Mouse (Mus musculus) lung, embryonic 16.5 days (tissue): ENCODE data around the gene Gm36176. TPM values are rescaled to one million over a fixed set of nuclear protein-coding genes. Genes with fewer than 3 reads are reported as not detected.

Experiments used
- polyA plus RNA-seq: library from polyadenylated mRNA; unstranded; fragments of >200 nt; fragmentation: Nextera tagmentation; extraction: Ambion mirVana; gene quantifications from 2 replicates; pipeline ENCODE4 v1.2.1, GENCODE M21; 2015

Gene Gm36176
- polyA plus RNA-seq, 1 experiment from 2014 or later, result not detected

Other genes starting within 250 kb of the Gm36176 start
- 344 and 348 TPM in 2 replicates for gene Sumo3, start 240.7 kb upstream of the Gm36176 start, polyA plus RNA-seq
- gene Gm49325, start 240.6 kb upstream of the Gm36176 start, polyA plus RNA-seq, result 2.0 and 2.4 TPM in 2 replicates
- gene Ube2g2, start 224.5 kb upstream of the Gm36176 start, polyA plus RNA-seq, result 66.6 and 69.5 TPM in 2 replicates
- gene Tspear, start 160.2 kb upstream of the Gm36176 start, polyA plus RNA-seq, result 0.25 and 0.38 TPM in 2 replicates
- not detected in 2 replicates for gene Gm19402, start 156.0 kb upstream of the Gm36176 start, polyA plus RNA-seq
- gene Gm9508, start 149.6 kb upstream of the Gm36176 start, polyA plus RNA-seq, result not detected in 2 replicates
- not detected in 2 replicates for gene Gm10272, start 140.2 kb upstream of the Gm36176 start, polyA plus RNA-seq
- not detected in 2 replicates for gene Gm10024, start 135.3 kb upstream of the Gm36176 start, polyA plus RNA-seq
- gene Gm10142, start 131.0 kb upstream of the Gm36176 start, polyA plus RNA-seq, result not detected in 2 replicates
- gene Krtap12-1, start 126.2 kb upstream of the Gm36176 start, polyA plus RNA-seq, result not detected in 2 replicates
- not detected in 2 replicates for gene Gm10100, start 120.3 kb upstream of the Gm36176 start, polyA plus RNA-seq
- not detected in 2 replicates for gene Gm18596, start 104.2 kb upstream of the Gm36176 start, polyA plus RNA-seq
- not detected in 2 replicates for gene Gm9736, start 95.4 kb upstream of the Gm36176 start, polyA plus RNA-seq
- gene Gm3233, start 87.1 kb upstream of the Gm36176 start, polyA plus RNA-seq, result not detected in 2 replicates
- gene Gm3238, start 75.5 kb upstream of the Gm36176 start, polyA plus RNA-seq, result not detected in 2 replicates
- not detected in 2 replicates for gene Gm7138, start 69.9 kb upstream of the Gm36176 start, polyA plus RNA-seq
- not detected in 2 replicates for gene Gm3250, start 64.3 kb upstream of the Gm36176 start, polyA plus RNA-seq
- not detected in 2 replicates for gene Gm7137, start 58.6 kb upstream of the Gm36176 start, polyA plus RNA-seq
- not detected in 2 replicates for gene Gm9639, start 51.7 kb upstream of the Gm36176 start, polyA plus RNA-seq
- not detected in 2 replicates for gene Gm19668, start 47.7 kb upstream of the Gm36176 start, polyA plus RNA-seq
- gene Gm9507, start 35.0 kb upstream of the Gm36176 start, polyA plus RNA-seq, result not detected in 2 replicates
- gene Gm2696, start 32.1 kb upstream of the Gm36176 start, polyA plus RNA-seq, result not detected in 2 replicates
- gene Krtap10-4, start 19.7 kb upstream of the Gm36176 start, polyA plus RNA-seq, result not detected in 2 replicates
- gene Krtap10-10, start 10.9 kb upstream of the Gm36176 start, polyA plus RNA-seq, result not detected in 2 replicates
- gene Gm10318, start 6.1 kb downstream of the Gm36176 start, polyA plus RNA-seq, result not detected in 2 replicates
- not detected in 2 replicates for gene Gm3285, start 15.2 kb downstream of the Gm36176 start, polyA plus RNA-seq
- gene Lrrc3, start 55.7 kb downstream of the Gm36176 start, polyA plus RNA-seq, result 3.5 and 4.7 TPM in 2 replicates
- 1.1 and 1.4 TPM in 2 replicates for gene Trpm2, start 123.8 kb downstream of the Gm36176 start, polyA plus RNA-seq
- 19.9 and 22.6 TPM in 2 replicates for gene 1810043G02Rik, start 131.7 kb downstream of the Gm36176 start, polyA plus RNA-seq
- 158 and 164 TPM in 2 replicates for gene Pfkl, start 163.3 kb downstream of the Gm36176 start, polyA plus RNA-seq
- 0.65 and 1.6 TPM in 2 replicates for gene Dnmt3l, start 195.1 kb downstream of the Gm36176 start, polyA plus RNA-seq
- gene Aire, start 196.8 kb downstream of the Gm36176 start, polyA plus RNA-seq, result 2.2 and 2.3 TPM in 2 replicates
- gene Icosl, start 222.5 kb downstream of the Gm36176 start, polyA plus RNA-seq, result 9.5 and 10.2 TPM in 2 replicates